Mouse (Mus musculus) Muller cell, postnatal 12 days (primary cell): ENCODE data around the gene Helz.
"Not testable (repeated sequence)": the region's sequence is repeated elsewhere in the genome, so short reads cannot be mapped to it uniquely, and the experiment has no call there.

Experiments
- DNase-seq: peaks from one replicate; pipeline ENCODE4 v3.0.0-alpha.2; 2015; ENCODE audit errors: inconsistent ontology term

Gene Helz

DNA sequence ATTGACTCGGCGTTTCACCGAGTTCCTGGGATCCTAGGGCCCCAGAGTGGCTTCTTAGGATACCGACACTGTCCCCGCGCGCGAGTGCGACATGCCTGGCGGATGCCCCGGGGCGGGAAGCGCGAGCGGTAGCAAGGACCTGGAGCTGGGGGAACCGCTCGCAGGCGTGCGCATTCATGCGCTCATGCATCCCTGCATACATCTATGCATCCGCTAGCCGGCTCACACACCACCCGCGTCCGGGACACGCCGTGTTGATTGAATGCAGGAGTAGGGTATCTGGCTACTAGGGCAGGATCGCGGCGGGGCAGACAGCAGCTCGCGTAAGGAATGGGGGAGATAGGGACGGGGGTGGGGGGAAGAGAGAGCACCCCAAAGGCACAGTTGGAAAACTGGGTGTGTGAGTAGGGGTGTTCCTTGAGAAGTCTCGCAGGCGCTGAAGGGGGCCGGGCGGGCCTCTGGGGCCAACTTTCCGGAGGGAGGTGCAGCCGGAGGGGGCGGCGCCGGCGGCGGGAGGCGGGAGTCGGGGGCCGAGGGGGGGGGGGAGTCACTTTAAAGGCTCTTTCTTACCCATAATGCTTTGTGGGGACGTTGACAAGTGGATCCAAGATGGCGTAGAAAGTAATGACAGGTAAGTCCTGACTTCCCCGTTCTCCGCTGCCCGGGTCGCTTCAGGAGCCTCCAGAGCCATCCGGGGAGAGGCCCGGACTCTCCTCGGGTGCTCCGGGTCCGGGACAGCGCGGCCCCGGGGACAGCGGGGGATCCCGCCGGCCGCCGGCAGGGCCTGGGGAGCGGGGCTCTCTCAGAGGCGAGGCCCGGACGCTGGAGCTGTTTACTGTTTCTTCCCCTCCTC is at the start of gene Helz:
Gene Helz, plus strand, starts transcription at position 580 of the 853 bp plus-strand sequence.
- DNase-seq, result peak; percentile 88

DNA sequence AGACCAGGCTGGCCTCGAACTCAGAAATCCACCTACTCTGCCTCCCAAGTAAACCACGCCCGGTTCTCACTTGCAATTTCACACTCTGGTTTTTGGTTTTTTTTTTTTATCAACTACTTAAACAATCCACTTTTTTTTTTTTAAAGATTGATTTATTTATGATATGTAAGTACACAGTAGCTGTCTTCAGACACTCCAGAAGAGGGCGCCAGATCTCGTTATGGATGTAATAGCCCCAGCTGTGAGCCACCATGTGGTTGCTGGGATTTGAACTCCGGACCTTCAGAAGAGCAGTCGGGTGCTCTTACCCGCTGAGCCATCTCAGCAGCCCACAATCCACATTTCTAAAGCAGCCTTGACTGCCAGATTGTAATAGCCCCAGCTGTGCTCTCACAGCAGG is 44.9 kb upstream of the Helz start:
- DNase-seq, result no peak

DNA sequence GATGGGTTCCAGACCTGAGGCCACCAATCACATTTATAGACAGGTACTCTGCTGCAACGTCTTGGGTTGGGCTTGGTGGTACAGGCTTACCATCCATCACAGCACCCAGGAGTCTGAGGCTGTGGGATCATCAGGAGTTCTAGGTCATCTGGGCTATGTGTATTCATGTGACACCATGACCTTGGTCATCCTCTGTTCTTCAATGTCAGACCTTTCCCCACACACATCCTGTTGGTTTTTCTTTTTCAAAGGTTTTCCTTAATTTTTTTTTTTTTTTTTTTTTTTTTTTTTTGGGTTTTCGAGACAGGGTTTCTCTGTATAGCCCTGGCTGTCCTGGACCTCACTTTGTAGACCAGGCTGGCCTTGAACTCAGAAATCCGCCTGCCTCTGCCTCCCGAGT is 43.4 kb upstream of the Helz start:
- DNase-seq, result not testable (repeated sequence)

DNA sequence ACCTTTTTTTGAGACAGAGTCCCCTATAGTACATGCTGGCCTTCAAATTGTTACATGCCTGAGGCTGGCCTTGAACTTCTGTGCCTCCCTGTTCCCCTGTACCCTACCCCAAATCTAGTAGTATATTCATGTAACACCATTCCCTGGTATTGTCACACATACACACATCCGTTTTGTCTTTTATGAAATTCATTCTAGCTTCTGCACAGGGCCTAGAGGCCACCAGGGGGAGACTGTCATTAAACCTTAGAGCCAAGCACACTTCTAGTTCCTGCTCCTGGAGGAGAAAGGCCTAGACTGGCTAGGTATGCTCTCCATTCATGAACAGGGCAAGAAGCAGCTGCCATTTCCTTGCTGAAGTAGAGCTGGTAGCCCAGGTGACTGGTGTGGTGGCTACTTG is 41.5 kb upstream of the Helz start:
- no peak for DNase-seq

DNA sequence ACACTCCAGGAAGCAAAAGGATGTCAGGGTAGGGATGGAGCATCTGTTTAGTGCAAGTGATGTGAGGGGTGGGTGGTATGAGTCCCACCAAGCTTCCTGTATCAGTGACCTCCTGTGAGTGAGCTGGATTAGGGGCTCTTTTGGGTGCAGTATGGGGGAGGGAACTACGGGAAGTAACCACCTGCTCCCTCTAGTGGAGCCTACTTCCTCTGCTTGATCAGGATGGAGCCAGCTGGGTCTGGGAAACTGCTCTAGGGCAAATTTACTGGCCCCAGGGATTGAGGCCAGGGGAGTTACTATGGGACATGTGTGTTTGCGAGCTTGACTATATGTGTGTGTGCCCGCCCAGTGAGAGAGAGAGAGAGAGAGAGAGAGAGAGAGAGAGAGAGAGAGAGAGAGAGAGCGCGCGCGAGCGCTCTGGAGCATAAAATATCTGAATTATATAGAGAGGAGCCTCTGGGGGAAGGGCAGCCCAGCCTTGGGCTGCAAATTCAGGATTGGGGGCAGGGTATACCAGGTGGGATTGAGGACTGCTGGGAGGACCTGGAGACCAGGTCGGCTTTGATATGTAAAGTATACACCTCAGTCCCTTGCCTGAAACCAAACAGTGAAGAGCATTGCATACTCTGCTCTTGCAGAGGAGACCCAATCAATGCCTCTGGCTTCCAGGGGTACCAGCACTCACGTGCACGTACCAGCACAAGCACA is 37.9 kb upstream of the Helz start:
- no peak for DNase-seq

DNA sequence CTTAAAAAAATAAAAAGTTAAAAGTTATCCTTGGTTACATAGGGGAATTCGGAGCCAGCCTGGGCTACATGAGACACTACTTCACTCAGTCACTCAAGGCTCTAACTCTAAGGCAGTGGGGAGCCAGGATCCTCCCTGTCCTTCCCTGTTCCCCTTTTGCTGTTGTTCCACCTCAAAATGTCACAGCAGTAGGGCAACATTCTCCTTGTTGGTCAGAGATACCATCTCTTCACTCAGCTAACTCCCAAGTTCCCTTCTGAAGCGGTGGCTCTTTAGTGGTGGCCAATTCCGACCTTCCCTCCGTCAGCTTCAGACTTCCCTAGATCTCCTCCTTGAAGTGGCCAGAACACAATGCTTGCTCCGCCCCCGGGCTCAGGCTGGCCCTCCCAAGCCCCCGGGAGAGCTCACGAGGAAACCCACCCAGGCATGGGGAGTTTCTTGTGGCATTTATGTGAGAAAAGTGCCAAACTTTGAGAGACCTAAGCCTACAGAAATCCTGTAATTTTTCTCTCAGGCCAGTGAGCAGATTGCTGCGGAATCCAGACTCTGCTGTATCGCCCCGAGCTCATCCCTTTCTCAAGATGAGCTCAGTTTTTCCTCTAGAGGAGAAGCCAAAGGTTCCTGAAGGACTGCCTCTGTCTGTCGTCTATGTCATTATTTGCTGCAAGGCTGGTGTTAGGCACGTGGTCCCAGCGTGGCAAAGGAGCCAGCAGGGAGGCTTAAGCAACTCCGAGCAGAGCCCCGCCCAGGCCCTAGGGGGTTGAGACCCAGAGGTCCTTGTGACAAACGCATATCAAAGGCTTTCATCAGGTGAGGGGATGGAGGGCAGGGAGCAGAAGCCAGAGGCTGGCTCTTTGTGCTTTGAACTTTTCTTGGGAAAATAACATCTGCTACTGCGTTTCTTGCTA is 37.1 kb upstream of the Helz start:
- peak; percentile 20 for DNase-seq

DNA sequence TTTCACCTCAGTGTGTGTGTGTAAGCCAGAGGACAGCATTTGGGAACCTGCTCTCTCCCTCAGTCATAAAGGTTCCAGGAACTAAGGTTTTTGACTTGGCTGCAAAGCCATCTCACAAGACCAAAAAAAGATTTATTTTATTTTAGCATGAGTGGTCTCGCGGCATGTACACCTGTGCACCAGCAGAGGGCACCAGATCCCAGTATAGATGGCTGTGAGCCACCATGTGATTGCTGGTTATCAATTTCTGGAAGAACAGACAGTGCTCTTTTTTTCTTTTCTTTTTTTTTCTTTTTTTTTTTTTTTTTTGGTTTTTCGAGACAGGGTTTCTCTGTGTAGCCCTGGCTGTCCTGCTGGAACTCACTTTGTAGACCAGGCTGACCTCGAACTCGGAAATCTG is 35.8 kb upstream of the Helz start:
- DNase-seq, result peak; percentile 57

DNA sequence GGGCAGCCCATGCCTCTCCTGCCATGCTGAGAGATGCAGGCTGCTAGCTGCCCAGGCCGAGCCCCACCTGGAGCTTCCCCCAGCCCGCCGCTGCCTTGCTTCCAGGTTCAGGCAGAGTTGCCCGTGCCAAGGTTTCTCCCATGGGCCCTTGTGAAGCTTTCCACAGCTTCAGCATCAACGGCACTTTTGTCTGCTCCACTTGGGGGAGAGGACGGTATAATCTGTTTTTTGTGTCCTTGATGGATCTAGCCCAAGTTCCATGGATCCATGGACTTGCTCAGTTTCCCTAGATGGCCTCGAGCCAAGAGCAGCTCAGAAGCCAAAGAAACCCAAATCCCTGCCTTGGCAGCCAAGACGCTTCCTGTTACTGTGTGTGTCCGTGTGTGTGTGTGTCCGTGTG is 34.7 kb upstream of the Helz start:
- no peak for DNase-seq

DNA sequence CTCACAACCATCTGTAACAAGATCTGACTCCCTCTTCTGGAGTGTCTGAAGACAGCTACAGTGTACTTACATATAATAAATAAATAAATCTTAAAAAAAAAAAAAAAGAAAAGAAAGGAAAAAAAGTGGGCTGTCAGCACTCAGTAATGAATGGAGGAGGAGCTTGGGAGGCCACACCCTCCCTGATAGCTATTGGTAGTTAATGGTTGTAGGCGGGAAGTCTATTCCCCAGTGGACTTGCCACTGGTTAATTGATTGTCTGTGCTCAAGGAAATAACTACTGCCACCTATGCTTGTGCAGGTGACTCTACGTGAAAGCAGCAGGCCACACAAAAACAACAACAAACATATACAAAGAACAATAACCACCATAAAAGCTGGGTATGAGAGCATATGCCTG is 31.3 kb upstream of the Helz start:
- DNase-seq, result no peak

DNA sequence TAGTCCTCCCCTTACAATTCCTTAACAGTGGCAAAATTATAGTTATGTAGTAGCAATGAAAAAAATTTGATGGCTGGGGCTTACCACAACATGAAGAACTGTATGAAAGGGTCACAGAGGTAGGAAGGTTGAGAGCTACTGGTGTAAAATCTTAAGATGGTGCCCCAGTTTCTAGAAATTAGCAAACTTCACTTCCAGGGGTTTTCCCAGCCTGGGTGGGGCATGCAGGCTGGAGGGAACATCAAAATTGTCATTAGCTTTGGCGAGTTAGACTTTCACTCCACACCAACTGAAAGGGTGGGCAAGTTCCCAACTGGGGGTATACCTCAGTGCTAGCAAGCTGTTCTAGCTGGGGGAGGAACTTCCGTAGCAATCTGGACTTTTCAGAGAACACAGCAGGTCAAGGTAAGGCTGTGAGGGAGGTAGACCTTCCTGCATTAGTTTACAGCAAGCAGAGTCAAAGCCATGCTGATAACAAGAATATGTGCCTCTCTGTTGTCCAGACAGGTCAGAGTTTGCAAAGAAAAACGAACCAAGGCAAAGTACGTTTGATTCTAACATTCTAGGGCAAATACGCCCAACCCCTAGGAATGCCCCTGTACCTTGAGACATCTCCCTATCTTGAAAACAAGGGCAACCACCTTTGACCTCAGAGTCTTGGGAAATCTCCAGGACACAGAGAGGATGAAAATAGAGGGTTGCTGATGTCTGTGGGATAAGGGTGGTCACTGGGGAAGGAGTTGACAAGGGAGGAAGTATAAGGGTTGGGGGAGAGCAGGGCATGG is 28.9 kb upstream of the Helz start:
- no peak for DNase-seq

DNA sequence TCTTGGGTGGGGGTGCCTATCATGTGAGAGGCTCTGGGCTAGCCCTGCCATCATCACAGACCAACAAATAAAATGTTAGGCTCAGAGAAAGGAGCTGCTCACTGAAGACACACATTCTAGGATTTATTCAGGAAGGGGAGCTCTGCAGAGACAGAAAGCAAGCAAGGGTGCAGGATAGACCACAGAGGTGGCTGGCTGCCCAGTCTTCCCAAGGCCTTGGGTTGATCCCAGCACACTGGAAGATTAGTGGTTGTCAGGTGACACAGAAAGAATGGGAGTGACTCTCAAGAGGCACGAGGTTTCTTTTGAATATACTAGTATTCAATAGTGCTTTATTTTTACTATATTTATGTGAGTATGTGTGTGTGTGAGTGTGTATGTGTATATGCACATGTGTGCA is 26.6 kb upstream of the Helz start:
- DNase-seq, result no peak

DNA sequence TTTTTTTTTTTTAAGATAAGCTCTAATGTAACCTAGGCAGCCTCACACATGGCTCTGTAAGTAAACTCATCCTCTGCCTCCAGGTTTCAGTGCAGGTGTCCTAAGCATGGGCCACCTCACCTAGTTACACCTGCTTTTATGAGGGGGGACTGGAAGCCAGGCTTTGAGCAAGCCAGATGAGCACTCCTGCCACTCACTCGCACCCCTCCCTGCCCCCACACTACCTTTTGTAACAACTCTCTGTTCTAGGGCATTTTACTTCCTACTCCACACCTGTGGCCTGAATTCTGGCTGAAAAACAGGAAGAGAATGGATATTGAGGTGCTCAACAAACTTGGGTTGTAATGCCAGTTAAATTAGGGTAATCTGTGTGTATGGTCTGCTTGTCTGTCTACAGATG is 22.8 kb upstream of the Helz start:
- DNase-seq, result no peak

DNA sequence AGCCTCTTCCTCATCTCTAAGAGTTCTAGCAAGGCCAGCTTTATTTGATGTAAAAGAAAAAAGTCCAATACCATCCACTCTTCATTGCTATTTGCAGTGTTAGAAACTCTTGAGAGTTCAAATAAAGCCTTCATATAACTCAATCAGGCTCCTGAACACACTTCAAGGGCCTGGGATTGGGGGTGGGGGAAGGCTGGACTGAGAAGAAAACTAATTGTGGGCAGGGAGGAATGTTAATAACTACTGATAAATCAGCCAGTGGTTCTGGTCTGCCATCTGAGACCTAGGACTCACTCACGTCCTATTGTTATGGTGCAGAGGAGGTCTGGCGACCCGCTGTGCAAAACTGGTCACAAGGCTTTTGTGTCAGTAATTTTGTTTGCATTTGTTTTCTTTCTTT is 20.1 kb upstream of the Helz start:
- peak; percentile 87 for DNase-seq

DNA sequence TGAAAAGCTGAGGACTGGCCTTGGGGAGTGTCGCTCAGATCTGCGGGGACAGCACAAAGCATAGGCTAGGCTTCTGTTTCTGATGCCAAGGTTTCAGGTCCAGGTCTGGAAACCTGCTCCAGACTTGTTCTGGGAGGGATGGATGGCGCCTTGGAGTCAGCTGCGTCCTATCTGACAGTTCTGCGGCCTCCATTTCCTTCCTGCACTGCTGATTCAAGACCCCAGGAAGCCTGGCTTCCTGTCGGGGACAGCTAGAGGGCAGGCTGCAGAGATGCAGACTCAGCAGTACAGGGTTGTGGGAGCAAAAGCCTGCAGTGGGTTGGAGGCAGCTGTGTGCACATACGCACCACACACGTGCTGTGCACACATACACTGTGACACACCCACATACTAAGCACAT is 18.4 kb upstream of the Helz start:
- DNase-seq, result no peak

DNA sequence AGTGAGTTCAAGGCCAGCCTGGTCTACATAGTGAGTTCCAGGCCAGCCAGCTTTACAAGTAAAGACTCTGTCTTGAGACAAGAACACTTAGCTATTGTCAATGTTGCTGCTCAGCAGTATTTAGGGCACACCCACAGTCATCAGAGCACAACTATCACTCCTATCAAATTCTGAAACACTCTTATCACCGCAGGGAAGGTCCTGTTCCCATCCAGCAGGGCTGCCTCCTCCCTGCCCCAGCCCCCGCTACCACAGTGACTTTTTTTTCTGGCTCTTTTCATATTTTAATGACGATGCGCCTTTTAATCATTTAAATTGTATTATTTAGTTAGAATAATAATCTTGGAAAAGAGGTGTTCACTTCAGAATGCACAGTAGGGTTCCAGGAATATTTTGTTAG is 16.3 kb upstream of the Helz start:
- no peak for DNase-seq

DNA sequence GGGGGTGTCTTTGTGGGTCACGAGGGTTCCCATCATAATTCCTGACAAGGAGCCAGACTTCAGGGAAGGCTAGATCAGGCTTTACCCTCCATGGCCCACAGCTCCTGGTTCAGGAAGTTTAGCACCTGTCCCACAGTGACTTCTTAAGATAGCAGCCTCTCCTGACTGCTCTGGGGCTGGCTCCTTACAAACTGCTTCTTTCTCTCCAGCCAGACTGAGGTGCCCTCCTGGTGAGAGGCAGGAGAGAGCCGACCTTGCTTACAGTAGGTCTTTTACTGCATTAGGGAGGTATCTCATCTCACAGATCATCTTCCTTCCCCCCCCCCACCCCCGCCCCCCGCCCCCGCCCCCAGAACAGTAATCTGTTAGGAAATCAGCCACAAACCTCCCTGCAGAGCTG is 15.5 kb upstream of the Helz start:
- DNase-seq, result no peak

DNA sequence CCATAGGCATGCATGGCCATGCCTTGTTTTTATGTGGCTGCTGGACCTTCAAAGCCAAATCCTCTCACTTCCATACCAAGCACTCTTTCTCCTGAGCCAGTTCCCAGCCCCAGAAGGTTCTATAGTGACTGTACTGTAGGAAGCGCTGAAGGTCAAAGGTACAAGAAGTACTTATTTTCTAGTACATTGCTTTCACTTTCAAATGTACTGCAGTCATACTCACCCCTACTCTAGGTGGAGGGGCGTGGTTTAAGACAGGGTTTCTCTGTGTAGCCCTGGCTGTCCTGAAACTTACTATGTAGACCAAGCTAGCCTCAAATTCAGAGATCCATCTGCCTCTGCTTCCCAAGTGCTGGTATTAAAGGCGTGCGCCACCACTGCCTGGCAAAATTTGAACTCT is 8.7 kb upstream of the Helz start:
- DNase-seq, result no peak

DNA sequence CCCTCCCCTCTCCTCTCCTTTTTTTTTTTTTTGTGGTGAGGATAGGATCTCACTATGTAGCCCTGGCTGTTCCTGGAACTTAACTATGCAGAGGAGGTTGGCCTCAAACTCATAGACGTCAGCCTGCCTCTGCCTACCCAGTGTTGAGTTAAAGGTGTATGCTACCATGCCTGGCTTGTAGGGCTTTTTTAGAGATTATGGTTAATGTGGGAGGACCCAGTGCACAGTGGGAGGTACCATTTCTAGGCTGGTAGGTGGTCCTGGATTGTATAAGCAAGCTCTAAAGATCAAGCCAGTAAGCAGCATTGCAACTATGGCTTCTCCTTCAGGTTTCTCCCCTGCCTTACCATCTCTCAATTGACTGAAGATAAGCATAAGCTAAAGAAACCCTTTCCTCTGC is 7.4 kb upstream of the Helz start:
- no peak for DNase-seq

DNA sequence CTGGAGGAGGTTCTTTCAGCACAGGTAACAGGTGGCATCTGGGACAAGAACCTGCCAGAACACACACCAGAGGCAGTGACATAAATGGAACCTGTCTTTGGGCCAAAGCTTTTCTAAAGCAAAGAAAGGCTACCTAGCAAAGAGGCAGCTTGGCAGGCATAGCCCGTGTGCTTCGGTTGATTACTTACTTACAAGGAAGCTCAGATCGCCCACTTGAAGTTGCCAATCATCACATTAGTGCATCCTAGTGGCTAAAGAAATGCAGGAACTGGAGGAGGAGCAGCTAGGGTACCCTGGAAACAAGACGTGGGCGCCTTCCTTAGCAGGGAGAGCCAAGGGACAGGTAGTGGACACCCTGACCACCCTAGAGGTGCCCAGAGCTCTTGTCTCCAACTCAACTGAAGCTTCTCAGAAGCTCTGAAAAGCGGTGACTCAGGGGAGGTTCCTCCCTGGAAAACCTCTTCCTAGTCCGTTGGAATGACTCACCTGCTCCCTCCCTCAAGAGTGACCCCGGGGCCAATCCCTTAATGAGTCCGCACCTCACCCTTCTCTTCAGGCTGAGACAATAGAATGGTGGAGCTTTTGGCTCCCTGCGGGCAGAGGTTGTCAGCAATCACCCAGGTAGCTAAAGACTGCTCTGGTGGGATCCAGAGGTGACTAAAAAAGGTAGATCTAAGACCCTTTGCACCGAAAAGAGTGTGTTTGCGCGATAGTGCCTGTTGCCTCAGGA is 1.8 kb upstream of the Helz start:
- peak; percentile 56 for DNase-seq

DNA sequence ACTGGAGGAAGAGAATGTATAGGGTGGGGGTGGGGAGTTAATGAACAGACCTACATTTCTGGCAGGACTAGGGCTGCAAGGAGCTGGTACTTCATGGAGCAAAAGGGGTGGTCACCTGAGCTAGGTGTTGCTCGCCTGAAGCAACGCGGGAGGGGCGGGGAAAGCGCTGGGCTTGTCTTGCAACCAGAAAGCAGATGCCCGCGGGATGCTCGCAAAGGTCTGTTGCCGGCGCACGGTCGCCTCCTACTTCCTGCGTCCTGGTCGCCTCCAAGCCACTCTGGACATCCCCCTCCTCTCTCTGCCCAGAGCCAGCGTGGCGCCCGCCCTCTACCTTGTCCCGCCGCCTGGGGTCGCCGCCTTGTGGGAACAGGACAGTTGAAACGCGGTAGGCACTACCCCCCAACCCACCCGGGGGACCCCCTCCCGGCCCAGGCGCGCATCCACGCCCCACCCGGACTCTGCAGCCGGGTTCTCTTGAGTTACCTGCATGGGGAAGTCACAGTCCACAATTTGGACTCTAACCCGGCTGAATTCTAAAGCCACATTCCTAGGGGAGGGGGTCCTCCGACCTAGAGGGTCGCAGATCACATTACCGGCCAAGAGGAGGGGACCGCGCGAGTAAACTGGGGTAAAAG is 946 bp upstream of the Helz start:
- DNase-seq, result peak; percentile 50
